Comparison of ENCODE assay signal across 22 mouse cellular contexts in genomic region chr1:170515455-170515854, GRCm38 (mm10).
A peak's percentile ranks its signal among the peaks of the same experiment; 100 is the strongest.
DNase-seq lines count a peak whose midpoint lies in the region; ATAC-seq and TF ChIP-seq lines count a peak whose summit lies in the region.
"Had no signal": no experiment of that assay in that cellular context is flagged by ENCODE, and none has a peak within 500 bp of the region (broad histone marks: within the 10 kb centered on the region; RNA-seq: fewer than 3 reads in every experiment).

No protein-coding gene starts in this region.

- no peak overlapping the region for H3K4me2 ChIP-seq in liver, embryonic 12.5 days
- no peak overlapping the region for H3K4me2 ChIP-seq in midbrain, embryonic 11.5 days
- H3K4me2 ChIP-seq in midbrain, embryonic 13.5 days (replicated peaks) = no peak overlapping the region
- no peak overlapping the region for H3K4me2 ChIP-seq in liver, embryonic 16.5 days (ENCODE audit: low read depth, low read length)
- H3K4me2 ChIP-seq: forebrain, embryonic 13.5 days; heart, embryonic 13.5 days; hindbrain, embryonic 14.5 days had no signal

- no peak overlapping the region for H3K4me3 ChIP-seq in liver, adult 2 months (ENCODE audit: insufficient read depth, low read depth, low read length)
- no peak overlapping the region for H3K4me3 ChIP-seq in liver, embryonic 12.5 days
- H3K4me3 ChIP-seq in midbrain, embryonic 11.5 days (ENCODE audit: low read depth, low read length) = no peak overlapping the region
- H3K4me3 ChIP-seq in midbrain, embryonic 13.5 days (replicated peaks) = no peak overlapping the region
- H3K4me3 ChIP-seq in liver, embryonic 16.5 days (ENCODE audit: low read depth, low read length) = no peak overlapping the region
- H3K4me3 ChIP-seq: forebrain, embryonic 10.5 days; forebrain, embryonic 13.5 days; heart, adult 2 months; heart, embryonic 10.5 days; heart, embryonic 13.5 days had no signal

- H3K27me3 ChIP-seq in liver, adult 2 months (ENCODE audit: control insufficient read depth, insufficient read depth, low read length) = no peaks in the 10 kb centered on the region
- no peaks in the 10 kb centered on the region for H3K27me3 ChIP-seq in liver, embryonic 12.5 days (replicated peaks)
- H3K27me3 ChIP-seq in midbrain, embryonic 11.5 days (ENCODE audit: control insufficient read depth, insufficient read depth, low read length) = no peaks in the 10 kb centered on the region
- H3K27me3 ChIP-seq in midbrain, embryonic 13.5 days = no peaks in the 10 kb centered on the region
- H3K27me3 ChIP-seq in liver, embryonic 16.5 days (ENCODE audit: control insufficient read depth, insufficient read depth, low read depth, low read length) = no peaks in the 10 kb centered on the region
- H3K27me3 ChIP-seq: forebrain, embryonic 13.5 days; heart, embryonic 13.5 days had no signal

- DNase-seq in liver, adult 2 months (ENCODE audit: extremely low read depth, low read depth, low spot score) = peak; percentile 67
- DNase-seq in midbrain, embryonic 11.5 days (ENCODE audit: low spot score, missing footprints) = peak; percentile 35
- DNase-seq in adrenal gland, adult 8-10 months = no peak
- DNase-seq: adrenal gland, postnatal 25 days; cerebellum, adult 11-12 months; cerebellum, adult 8-10 months; cerebellum, postnatal 14 days; gastrocnemius, postnatal 10 days; gastrocnemius, postnatal 36 days; heart, adult 2 months; heart, postnatal 14 days; heart, postnatal 4 days had no signal

- peaks cover 13% of the 10 kb centered on the region for H3K79me2 ChIP-seq in liver, adult 2 months (ENCODE audit: control insufficient read depth, insufficient read depth, low read length)

- 0 out of 2 replicates have a peak, but pooled peaks cover 2% of the 10 kb centered on the region for H3K36me3 ChIP-seq in liver, adult 2 months (ENCODE audit: control insufficient read depth, insufficient read depth, low read length)
- no peaks in the 10 kb centered on the region for H3K36me3 ChIP-seq in liver, embryonic 12.5 days
- no peaks in the 10 kb centered on the region for H3K36me3 ChIP-seq in midbrain, embryonic 11.5 days (ENCODE audit: control insufficient read depth, insufficient read depth, low read length)
- H3K36me3 ChIP-seq in midbrain, embryonic 13.5 days = no peaks in the 10 kb centered on the region
- no peaks in the 10 kb centered on the region for H3K36me3 ChIP-seq in liver, embryonic 16.5 days (ENCODE audit: control insufficient read depth, insufficient read depth)

- 25% methylated on average over 1 of the region's 1 CpGs for WGBS in liver, adult 2 months
- WGBS in liver, embryonic 12.5 days (ENCODE audit: insufficient replicate concordance) = 52% methylated on average over 1 of the region's 1 CpGs
- 85% methylated on average over 1 of the region's 1 CpGs for WGBS in midbrain, embryonic 11.5 days
- 81% methylated on average over 1 of the region's 1 CpGs for WGBS in midbrain, embryonic 13.5 days
- 62% methylated on average over 1 of the region's 1 CpGs for WGBS in liver, embryonic 16.5 days (ENCODE audit: insufficient replicate concordance)

- no peak overlapping the region; the same call in 1 of the 2 replicates for H3K27ac ChIP-seq in liver, adult 2 months (replicated peaks; ENCODE audit: insufficient read depth, low read depth, low read length)
- no peak overlapping the region for H3K27ac ChIP-seq in liver, embryonic 12.5 days
- no peak overlapping the region for H3K27ac ChIP-seq in midbrain, embryonic 11.5 days (ENCODE audit: low read depth, low read length)
- H3K27ac ChIP-seq in midbrain, embryonic 13.5 days = no peak overlapping the region
- peak overlapping the region; percentile 41 for H3K27ac ChIP-seq in liver, embryonic 16.5 days (ENCODE audit: low read length)
- H3K27ac ChIP-seq: forebrain, embryonic 10.5 days; forebrain, embryonic 13.5 days; heart, adult 2 months; heart, embryonic 10.5 days; heart, embryonic 13.5 days; hindbrain, embryonic 14.5 days had no signal

- ATAC-seq in liver, embryonic 12.5 days = no peak
- no peak for ATAC-seq in midbrain, embryonic 11.5 days (ENCODE audit: low FRiP score)
- ATAC-seq in midbrain, embryonic 13.5 days = no peak
- ATAC-seq in liver, embryonic 16.5 days (ENCODE audit: low read depth) = no peak
- ATAC-seq: CD4-positive, CD25-positive, alpha-beta regulatory T cell, adult 4 months; forebrain, embryonic 13.5 days; forebrain, embryonic 16.5 days had no signal

- no peaks in the 10 kb centered on the region for H3K9me3 ChIP-seq in liver, embryonic 12.5 days (replicated peaks)
- no peaks in the 10 kb centered on the region for H3K9me3 ChIP-seq in midbrain, embryonic 11.5 days (ENCODE audit: control insufficient read depth, low read length)
- peaks cover 10% of the 10 kb centered on the region; the same call in 1 of the 2 replicates for H3K9me3 ChIP-seq in midbrain, embryonic 13.5 days
- no peaks in the 10 kb centered on the region for H3K9me3 ChIP-seq in liver, embryonic 16.5 days (replicated peaks; ENCODE audit: control insufficient read depth, low read length)
- H3K9me3 ChIP-seq: heart, embryonic 10.5 days; heart, embryonic 13.5 days had no signal

- no peak for TF ChIP-seq CTCF in liver, adult 2 months (IDR thresholded peaks at IDR 0.05; ENCODE audit: low read depth, low read length)

- no peak overlapping the region for H3K9ac ChIP-seq in liver, adult 2 months (ENCODE audit: low read depth, low read length)
- no peak overlapping the region for H3K9ac ChIP-seq in liver, embryonic 12.5 days
- no peak overlapping the region for H3K9ac ChIP-seq in midbrain, embryonic 11.5 days (ENCODE audit: low read length)
- no peak overlapping the region for H3K9ac ChIP-seq in midbrain, embryonic 13.5 days (replicated peaks)
- no peak overlapping the region for H3K9ac ChIP-seq in liver, embryonic 16.5 days (ENCODE audit: low read depth, low read length)
- H3K9ac ChIP-seq: forebrain, embryonic 13.5 days; heart, embryonic 13.5 days; hindbrain, embryonic 14.5 days had no signal

- TF ChIP-seq POLR2A in liver, adult 2 months (IDR thresholded peaks at IDR 0.05; ENCODE audit: extremely low read depth, insufficient read depth, low read length) = no peak

- H3K4me1 ChIP-seq in liver, adult 2 months (ENCODE audit: control insufficient read depth, insufficient read depth, low read length) = peaks cover 14% of the 10 kb centered on the region
- no peaks in the 10 kb centered on the region for H3K4me1 ChIP-seq in liver, embryonic 12.5 days
- H3K4me1 ChIP-seq in midbrain, embryonic 11.5 days (ENCODE audit: control insufficient read depth, insufficient read depth, low read length) = no peaks in the 10 kb centered on the region
- peaks cover 8% of the 10 kb centered on the region for H3K4me1 ChIP-seq in midbrain, embryonic 13.5 days (replicated peaks)
- H3K4me1 ChIP-seq in liver, embryonic 16.5 days (ENCODE audit: control insufficient read depth, low read depth, low read length) = no peaks in the 10 kb centered on the region
